Mouse (Mus musculus) G1E-ER4 (cell line): ENCODE results near the gene Cherp. TPM values are rescaled to one million over a fixed set of nuclear protein-coding genes. Genes with fewer than 3 reads are reported as not detected.

Experiments
- GATA1 ChIP-seq: IDR thresholded peaks from one replicate; pipeline ENCODE4 v1.8.0; 2012; ENCODE audit warnings: low read length, inconsistent platforms
- polyA plus RNA-seq: library from polyadenylated mRNA; stranded (reverse); fragments of >175 nt; gene quantifications from 2 replicates; pipeline ENCODE4 v1.2.3, GENCODE M21; 2012

Cherp gene
- polyA plus RNA-seq, 1 experiment, result 274 TPM

DNA sequence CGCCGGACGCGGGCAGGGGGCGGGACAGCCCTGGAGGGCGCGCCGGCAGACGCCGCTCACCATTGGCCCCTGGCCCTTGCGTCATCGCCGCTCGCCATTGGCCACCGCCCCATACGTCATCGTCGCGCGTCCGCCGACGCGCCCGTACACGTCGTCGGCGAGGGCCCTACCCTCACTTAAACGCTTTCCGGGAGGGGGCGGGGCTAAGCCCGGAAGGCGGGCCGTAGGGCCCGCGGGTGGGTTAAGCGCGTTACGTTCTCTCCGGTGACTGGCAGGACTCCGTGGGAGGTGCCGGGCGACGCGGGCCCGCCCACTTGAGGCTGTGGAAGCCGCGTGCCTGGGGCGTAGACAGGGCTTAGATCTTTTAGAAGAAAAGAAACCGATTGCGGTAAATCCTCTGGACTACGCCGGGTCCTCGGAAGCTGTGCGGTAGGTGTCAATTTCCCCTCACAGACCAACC, 17.6 kb upstream of the Cherp start:
- no peak for TF ChIP-seq GATA1

- no peak for TF ChIP-seq GATA1
Observed at GRCm38 (mm10) chr8:72491680-72492621, 16.9 kb upstream of the Cherp start, which contains the start of gene Slc35e1. Slc35e1 (minus strand) TSS chr8:72492614.

- no peak for TF ChIP-seq GATA1
Observed at GRCm38 (mm10) chr8:72491017-72491416, 16.0 kb upstream of the Cherp start.

DNA sequence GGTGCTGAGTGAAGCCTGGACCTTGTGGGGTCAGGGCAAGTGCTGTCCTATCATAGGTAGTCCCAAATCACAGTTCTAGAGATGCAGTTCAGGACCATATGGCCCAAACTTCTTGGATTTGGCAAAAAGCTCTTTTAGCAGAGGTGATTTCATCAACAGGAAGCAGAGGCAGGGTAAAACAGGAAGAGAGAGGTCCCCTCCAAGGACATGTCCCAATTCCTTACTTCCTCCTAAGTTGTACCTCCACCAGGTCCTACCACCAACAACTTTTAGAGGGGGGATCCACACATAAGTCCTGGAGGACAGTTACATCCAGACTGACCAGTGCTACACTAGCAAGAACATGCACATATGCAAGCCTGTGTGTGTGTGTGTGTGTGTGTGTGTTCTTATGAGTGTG, 12.0 kb upstream of the Cherp start:
- no peak for TF ChIP-seq GATA1

- TF ChIP-seq GATA1, result no peak
Observed at GRCm38 (mm10) chr8:72485456-72486199, 10.6 kb upstream of the Cherp start.

- TF ChIP-seq GATA1, result no peak
Observed at GRCm38 (mm10) chr8:72470684-72471083, 4.3 kb downstream of the Cherp start.

- no peak for TF ChIP-seq GATA1
Observed at GRCm38 (mm10) chr8:72469984-72470383, 5.0 kb downstream of the Cherp start.

DNA sequence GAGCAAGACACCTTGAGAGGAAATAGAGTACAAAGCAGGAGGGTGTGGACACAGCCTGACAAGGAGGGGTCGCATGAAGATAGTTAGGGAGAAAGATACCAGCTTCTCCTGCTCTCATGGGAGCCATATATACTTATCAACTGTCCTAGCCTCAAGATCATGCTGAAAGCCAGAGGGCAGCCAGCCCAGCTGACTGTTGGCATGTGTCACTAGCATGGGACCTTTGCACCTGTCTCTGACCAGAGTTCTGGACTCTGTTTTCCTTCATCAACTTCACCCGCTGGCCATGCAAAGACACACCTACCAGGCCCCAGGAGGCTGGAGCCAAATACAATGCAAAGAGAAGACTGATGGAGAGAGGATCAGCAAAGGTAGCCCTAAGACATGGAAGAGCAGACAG, 5.8 kb downstream of the Cherp start:
- no peak for TF ChIP-seq GATA1

DNA sequence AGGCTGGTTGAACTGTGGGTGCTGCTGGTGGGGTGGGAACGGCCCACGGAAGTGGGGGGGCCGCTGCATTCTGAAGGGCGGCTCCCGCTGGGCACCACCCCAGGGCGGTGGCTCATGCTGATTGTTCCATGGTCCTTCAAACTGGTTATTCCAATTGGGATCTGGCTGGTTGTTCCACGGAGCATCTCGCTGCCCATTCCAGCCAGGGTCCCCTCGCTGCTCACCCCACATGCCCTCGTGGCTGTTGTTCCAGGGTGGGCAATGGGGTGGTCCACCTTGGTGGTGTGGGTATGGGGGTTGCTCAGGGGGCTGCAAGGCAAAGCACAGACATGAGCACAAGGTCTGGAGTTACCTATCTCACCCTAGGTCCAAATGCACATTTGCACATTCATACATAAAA, 10.8 kb downstream of the Cherp start:
- no peak for TF ChIP-seq GATA1

- no peak for TF ChIP-seq GATA1
Observed at GRCm38 (mm10) chr8:72459881-72460533, 15.0 kb downstream of the Cherp start.

DNA sequence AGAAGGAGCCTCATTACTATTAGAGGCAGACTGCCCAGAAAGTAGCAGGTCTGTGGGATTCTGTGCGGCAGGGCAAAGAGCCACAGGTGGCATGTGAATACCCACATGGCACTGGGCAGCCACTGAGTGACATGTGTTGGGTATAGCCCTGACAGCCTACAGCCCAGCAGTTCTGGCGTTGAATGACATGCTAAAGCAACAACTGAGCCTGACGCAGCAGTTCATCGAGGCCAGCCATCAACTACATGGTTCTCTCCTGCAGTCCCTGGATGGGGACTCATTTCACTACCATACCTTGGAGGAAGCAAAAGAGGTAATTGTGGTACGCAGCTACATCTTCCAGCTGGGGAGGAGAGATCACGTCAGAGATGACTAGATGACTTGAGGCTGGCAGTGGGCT, 16.6 kb downstream of the Cherp start:
- no peak for TF ChIP-seq GATA1

- no peak for TF ChIP-seq GATA1
Observed at GRCm38 (mm10) chr8:72457806-72458205, 17.2 kb downstream of the Cherp start.

GRCm38 (mm10) chr8:72455317-72455716, 19.7 kb downstream of the Cherp start:
- TF ChIP-seq GATA1, result no peak

GRCm38 (mm10) chr8:72453904-72454303, 21.1 kb downstream of the Cherp start:
- no peak for TF ChIP-seq GATA1

GRCm38 (mm10) chr8:72451516-72451915, 23.5 kb downstream of the Cherp start:
- no peak for TF ChIP-seq GATA1

- TF ChIP-seq GATA1, result no peak
Observed at GRCm38 (mm10) chr8:72445071-72445470, 30.0 kb downstream of the Cherp start.

DNA sequence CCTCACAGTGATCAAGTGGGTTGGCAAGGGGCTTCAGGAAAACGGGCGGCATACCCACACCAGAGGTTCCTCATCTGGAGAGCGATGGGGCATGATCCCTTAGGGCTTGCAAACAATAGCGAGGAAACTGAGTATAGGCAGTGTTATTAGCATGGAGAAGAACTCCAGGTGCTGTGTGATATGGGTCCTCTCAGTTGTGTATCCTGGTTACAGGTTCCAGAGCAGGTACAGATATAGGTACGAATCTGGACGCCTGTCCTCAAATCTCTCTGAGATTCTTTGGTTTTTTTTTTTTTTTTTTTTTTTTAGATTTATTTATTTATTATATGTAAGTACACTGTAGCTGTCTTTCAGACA, 31.1 kb downstream of the Cherp start:
- no peak for TF ChIP-seq GATA1
